Mouse (Mus musculus) heart, adult 8-10 months (tissue): ENCODE data around the gene Gnai3. TPM values are rescaled to one million over a fixed set of nuclear protein-coding genes. Genes with fewer than 3 reads are reported as not detected.

Experiments used
- DNase-seq: peaks from one replicate; pipeline ENCODE4 v3.0.0; 2022; ENCODE audit warnings: low spot score
- total RNA-seq, 4 experiments: library from RNA; stranded (reverse); gene quantifications; 2 replicates each; pipeline ENCODE4 v1.2.4; 2022

The Gnai3 gene
- total RNA-seq, 4 experiments from 2014 or later = 12.7 to 15.9 (median 13.0) TPM

- DNase-seq = no peak
Observed at GRCm38 (mm10) chr3:108111320-108111719, 34.6 kb downstream of the Gnai3 start.

GRCm38 (mm10) chr3:108105281-108105680 lies 40.7 kb downstream of the Gnai3 start:
- no peak for DNase-seq

- DNase-seq = no peak
Observed at GRCm38 (mm10) chr3:108102075-108102474, 43.9 kb downstream of the Gnai3 start.

- DNase-seq = no peak
Observed at GRCm38 (mm10) chr3:108101594-108101993, 44.4 kb downstream of the Gnai3 start.

- DNase-seq = no peak
Observed at GRCm38 (mm10) chr3:108098316-108098715, 47.6 kb downstream of the Gnai3 start.

GRCm38 (mm10) chr3:108097656-108098055 lies 48.3 kb downstream of the Gnai3 start:
- no peak for DNase-seq

- DNase-seq = no peak
Observed at GRCm38 (mm10) chr3:108096726-108097125, 49.2 kb downstream of the Gnai3 start.

GRCm38 (mm10) chr3:108096226-108096625 lies 49.7 kb downstream of the Gnai3 start:
- no peak for DNase-seq

GRCm38 (mm10) chr3:108094976-108095760 lies 50.8 kb downstream of the Gnai3 start:
- DNase-seq = no peak

GRCm38 (mm10) chr3:108094146-108094545 lies 51.8 kb downstream of the Gnai3 start:
- no peak for DNase-seq

GRCm38 (mm10) chr3:108093306-108093705 lies 52.6 kb downstream of the Gnai3 start:
- no peak for DNase-seq

GRCm38 (mm10) chr3:108092536-108093115 lies 53.3 kb downstream of the Gnai3 start, which contains the start of gene Gnat2:
Gene Gnat2 (plus strand): TSS chr3:108092789.
- DNase-seq = no peak

- no peak for DNase-seq
Observed at GRCm38 (mm10) chr3:108092030-108092429, 53.9 kb downstream of the Gnai3 start.

GRCm38 (mm10) chr3:108090561-108090960 lies 55.4 kb downstream of the Gnai3 start:
- no peak for DNase-seq

- no peak for DNase-seq
Observed at GRCm38 (mm10) chr3:108089916-108090315, 56.0 kb downstream of the Gnai3 start.

GRCm38 (mm10) chr3:108088842-108089380 lies 57.0 kb downstream of the Gnai3 start:
- DNase-seq = no peak

GRCm38 (mm10) chr3:108087329-108087728 lies 58.6 kb downstream of the Gnai3 start:
- no peak for DNase-seq

- DNase-seq = peak; percentile 88
Observed at GRCm38 (mm10) chr3:108086470-108086979, 59.4 kb downstream of the Gnai3 start, which contains the start of gene Ampd2. Gene Ampd2 (minus strand): TSS chr3:108086651.

- DNase-seq = peak; percentile 90
Observed at GRCm38 (mm10) chr3:108085721-108086469, 60.1 kb downstream of the Gnai3 start.

GRCm38 (mm10) chr3:108085281-108085720 lies 60.6 kb downstream of the Gnai3 start:
- DNase-seq = peak; percentile 93

- no peak for DNase-seq
Observed at GRCm38 (mm10) chr3:108084767-108085270, 61.1 kb downstream of the Gnai3 start.
